Mouse (Mus musculus) urinary bladder, postnatal 25 days (tissue): ENCODE measurements around the gene Gldn.

Experiments used
- DNase-seq: peaks from one replicate; pipeline ENCODE4 v3.0.0; 2022; ENCODE audit warnings: low spot score

Gldn gene

GRCm38 (mm10) chr9:54286331-54286987 lies at the start of gene Gldn:
Gldn (plus strand) TSS chr9:54286486.
- no peak for DNase-seq

DNA sequence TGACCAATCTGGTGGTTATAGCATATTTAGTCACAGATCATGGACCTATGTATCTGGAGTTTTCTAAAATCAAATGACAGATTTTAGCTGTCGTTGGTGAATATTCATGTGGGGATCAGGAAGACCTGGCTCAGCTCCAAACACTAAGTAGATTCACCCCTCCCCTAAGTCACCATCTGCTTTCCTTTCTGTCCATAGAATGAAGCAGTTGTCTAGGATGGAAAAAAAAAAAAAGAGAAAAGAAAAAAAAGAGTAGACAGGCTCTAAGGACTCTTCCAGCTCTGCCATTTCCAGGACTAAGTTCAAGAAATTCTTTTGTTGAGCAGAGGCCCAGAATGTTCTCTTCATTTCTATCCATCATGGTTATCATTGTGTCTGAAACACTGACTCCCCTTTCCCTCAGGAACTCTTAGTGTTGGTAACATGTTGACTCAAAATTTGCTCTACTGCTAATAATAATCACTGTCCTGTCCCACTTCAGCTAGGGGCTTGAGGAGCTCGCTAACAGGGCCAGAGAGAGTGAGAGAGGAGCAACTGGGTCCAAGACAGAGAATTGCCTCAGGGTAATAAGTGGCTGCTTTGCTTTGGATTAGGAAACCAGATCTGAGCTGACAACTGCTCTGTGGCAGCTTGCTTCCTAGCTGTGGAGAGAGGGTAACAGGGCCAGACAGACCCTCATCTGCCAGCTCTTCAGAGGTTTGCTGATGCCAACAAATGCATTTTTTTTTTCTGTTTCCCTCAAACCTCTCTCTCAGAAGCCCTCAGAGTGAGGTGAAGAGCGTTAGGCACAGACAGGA lies 41.2 kb upstream of the Gldn start:
- DNase-seq = no peak

DNA sequence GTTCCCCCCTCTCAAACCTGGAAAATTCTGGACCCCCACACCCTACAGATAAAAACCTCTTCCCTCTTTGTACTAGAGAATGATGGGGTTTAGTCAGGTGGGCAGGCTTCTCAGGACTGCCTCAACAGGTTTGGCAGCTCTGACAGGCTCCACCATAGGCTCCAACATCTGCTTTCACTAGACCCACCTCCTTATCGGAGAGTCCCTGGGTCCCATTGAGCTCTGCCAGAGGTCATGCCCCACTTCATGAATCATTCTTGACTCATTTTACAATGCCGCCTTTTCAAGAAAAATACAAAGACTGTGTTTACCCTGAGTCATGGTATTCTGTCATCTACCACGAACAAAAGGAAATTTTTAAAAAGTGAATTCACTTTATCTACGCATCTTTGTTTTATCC lies 21.5 kb upstream of the Gldn start:
- DNase-seq = no peak

- no peak for DNase-seq
Observed at GRCm38 (mm10) chr9:54268010-54268409, 18.3 kb upstream of the Gldn start, which contains the start of gene Cyp19a1. Cyp19a1 (minus strand) TSS chr9:54268110.

- DNase-seq = no peak
Observed at GRCm38 (mm10) chr9:54269987-54270386, 16.3 kb upstream of the Gldn start.

GRCm38 (mm10) chr9:54270889-54271288 lies 15.4 kb upstream of the Gldn start:
- DNase-seq = no peak

DNA sequence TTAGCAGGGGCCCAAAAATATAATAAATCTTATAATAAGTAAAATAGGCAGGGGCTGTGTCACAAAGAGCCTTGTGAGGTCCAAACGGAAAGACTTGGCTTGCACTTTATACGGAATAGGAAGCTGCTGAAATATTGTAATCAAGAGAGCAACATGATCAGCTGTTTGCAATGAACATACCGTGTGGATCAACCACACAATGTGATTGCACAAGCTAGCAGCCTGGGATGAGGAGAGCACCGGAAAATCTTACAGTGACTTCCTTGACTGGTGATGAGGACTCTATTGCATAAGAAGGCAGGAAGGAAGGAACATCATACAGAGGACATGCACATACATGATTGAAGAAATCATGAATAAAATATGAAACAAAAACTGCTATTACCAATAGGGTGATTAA lies 11.0 kb upstream of the Gldn start:
- DNase-seq = no peak

- no peak for DNase-seq
Observed at GRCm38 (mm10) chr9:54279046-54279589, 7.2 kb upstream of the Gldn start.

- DNase-seq = no peak
Observed at GRCm38 (mm10) chr9:54287804-54288203, 1.5 kb downstream of the Gldn start.

DNA sequence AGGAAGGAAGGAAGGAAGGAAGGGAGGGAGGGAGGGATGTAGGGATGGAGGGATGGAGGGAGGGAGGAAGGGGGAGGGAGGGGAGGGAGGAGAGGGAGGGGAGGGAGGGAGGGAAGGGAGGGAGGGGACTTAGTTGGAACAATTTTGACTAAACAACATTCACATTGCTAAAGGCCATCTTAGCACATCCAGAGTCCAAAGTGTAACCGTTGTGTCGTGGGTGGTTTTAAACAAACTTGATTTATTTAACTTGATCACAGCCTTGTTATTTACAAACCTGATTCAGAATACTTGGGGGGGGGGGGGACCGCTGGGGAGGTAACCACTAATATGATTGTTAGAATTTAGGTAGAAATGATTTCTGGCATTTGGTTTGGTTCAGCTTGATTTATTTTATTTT lies 13.1 kb downstream of the Gldn start:
- DNase-seq = no peak

DNA sequence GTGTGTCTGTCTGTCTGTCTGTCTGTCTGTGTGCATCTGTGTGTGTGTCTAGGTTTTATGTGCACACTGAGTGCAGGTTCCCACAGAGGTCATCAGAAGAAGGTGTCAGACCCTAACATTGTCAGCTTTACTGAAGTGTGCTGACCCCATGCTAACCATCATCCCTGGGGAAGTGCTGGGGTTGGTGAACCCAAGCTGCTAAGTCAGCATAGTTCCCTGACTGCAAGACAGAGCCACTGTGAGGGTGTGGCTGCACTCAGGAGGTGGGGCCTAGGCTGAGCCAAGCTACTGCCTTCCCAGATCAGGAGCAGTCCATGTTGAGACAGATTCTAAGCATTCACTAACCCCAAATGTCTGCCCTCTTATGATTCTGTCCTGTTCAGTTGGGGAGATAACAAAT lies 13.5 kb downstream of the Gldn start:
- DNase-seq = no peak

DNA sequence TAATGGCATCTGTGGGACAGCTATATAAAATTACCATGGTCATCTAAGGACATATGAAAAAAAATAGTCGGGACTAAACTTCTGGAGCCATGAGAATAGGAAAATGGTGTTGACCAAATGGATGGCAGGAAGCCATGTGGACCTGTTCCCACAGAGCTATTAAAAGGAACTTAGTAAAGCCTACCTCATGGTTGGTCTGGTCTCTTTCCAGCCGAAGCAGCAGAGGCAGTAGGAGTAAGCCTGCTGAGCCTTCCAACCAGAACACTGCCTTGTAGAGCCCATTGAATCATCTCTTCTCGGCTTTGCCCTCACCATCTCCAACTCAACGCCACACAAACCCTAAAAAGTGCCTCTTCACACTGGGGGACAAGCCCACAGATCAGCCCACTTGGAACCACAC lies 15.0 kb downstream of the Gldn start:
- DNase-seq = no peak

DNA sequence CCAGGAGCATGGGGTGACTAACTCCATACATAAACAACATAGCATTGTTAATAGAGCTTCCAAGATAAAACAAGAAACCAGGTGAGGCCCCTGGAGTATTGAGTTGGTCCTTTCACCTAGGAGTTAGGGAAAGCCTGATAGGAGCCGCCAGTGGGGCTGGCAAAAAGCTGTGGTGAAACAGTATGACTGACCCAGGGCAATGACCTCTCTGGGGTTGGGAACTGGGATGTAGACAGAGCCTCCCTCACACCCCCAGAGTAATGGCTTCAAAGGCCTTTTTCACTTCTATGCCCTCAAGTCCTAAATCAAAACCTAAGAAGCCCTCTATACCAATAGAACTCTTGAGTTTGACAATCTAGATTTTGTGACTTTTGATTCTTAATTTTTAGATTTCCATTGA lies 21.9 kb downstream of the Gldn start:
- no peak for DNase-seq

DNA sequence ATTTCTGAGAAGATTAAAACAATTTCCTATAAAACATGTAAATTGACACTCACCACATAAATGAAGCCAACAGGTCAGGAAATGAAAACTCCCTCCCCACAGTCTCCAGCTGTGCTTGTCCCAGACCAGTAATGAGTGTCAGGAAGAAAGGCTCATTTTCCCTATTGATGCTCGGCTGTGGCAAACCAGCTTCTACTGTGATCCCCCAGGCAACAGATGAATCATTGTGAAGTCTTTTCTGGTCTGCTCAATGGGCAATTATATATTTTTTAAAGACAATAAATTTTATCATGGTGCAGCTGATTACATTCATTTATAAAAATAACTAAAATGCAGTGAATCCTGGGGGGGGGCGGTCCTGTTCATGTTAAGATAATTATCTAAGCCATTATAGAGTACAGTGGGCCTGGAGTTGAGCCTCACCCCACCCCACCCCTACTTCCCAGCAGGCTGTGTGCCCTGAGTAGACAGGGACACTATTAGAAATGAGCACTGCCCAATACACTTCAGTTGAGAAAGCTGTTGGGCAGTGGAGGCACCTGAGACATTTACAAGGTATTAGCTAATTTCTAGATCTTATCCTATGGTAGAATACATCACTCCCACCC lies 22.6 kb downstream of the Gldn start:
- no peak for DNase-seq

DNA sequence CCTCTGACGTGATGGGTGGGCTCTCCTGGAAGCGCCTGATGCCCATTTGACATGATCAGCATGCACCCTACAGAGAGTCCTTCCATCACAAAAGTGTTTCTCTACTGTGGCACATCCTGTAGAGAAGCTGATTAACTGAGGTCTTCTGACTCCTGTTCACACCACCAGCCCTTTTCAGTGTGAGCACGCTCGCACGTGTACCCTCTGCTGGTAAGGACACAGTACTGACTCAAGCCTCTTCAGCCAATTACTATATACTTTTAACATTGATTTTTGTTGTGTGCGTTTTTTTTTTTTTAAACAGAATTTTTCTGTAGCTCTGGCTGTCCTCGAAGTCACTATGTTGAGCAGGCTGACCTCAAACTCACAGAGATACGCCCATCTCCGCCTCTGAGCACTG lies 30.1 kb downstream of the Gldn start:
- DNase-seq = no peak

DNA sequence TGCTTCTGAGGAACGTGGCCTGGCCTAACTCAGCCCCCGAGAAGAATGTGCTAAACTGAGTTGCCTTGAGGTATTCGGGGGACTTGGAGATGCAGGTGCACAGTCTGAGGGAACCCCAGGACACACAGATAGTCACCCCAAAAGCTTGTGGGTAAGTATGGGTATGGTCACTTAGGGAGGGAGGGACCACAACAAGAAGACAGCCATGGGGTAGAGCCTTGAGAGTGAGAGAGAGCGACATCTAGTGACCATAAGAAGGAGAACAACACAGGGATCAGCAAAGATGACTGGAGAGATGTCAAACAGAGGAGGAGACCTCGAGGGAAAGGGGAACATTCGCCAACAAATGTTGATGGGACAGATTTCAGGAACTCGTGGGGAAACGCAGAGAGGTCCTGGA lies 37.2 kb downstream of the Gldn start:
- no peak for DNase-seq

DNA sequence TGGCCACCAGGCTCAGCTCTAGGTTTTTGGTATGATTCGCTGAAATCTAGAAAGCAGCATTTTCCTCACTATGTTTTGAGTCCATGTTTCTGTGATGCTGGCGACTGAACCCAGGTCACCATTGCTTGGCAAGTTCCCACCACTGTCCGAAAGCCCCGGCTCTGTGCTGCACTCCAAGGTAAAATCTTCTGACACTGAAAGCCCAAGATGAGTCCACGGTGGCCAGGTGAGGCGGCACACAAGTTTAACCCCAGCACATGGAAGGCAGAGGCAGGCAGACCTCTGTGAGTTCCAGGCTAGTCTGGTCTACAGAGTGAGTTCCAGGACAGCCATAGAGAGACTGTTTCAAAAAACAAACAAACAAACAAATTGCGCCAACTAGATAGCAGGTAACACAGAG lies 42.9 kb downstream of the Gldn start:
- no peak for DNase-seq

GRCm38 (mm10) chr9:54335582-54335981 lies 49.3 kb downstream of the Gldn start:
- no peak for DNase-seq

DNA sequence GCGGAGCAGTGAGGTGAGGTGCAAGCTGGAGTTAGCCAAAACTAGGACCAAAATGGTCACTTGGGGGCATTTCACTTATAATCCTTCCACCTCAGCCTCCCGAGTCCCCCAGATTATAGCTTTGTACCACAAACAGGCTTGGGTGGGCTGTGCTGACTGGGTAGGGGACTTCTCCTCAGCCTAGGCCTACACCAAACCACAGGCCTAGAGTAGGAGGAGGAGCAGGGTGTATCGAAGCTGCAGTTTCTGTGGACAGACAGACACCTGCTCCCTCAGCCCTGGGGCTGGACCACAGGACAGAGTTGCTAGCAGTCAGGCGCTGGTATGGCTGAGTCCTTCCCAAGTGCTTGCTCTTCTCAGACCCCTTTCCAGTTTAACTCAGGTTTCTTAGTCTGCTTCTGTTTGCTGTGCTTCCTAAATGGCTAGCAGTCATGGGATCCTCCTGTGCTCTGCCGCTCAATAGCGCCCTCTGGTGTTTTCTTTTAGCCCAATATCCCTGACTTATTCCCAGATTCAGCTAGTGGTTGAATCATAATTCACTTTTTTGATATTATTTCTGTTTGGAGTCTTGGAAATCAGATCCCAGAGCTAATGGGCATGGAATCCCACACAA lies 50.4 kb downstream of the Gldn start:
- DNase-seq = peak; percentile 20

DNA sequence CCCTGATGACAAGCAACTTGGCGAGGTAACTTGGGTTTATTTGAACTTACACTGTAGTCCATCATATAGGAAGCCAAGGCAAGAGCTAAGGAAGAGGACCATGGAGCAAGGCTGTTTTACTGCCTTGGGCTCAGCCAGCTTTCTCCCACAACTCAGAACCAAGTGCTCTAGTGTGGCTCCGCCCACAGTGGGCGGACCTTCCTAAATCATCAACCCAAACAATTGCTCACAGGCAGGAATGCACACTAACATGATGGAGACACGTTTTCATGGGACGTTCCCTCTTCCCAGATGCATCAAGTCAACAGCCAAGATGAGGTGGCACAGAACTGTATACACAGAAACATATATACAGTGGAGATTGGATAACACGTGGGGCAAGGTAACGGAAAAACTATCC lies 55.7 kb downstream of the Gldn start:
- no peak for DNase-seq

- DNase-seq = no peak
Observed at GRCm38 (mm10) chr9:54356756-54357155, 70.5 kb downstream of the Gldn start.
